Mouse (Mus musculus): ENCODE measurements at regions not wholly inside any gene's neighbourhood (a gene's known extent, or its start where the extent isn't known, plus 50 kb on each side); places are given as distances from the start of the nearest gene placed in this dataset.

- peak in 1 of 2 experiments; percentile 20 for DNase-seq (ENCODE audit: low spot score in 2 of 2)
Measured at GRCm38 (mm10) chr13:63696399-63696798, 118.6 kb upstream of the Ercc6l2 start.

GRCm38 (mm10) chr13:63699624-63700023, 115.4 kb upstream of the Ercc6l2 start:
- no peak for DNase-seq (ENCODE audit: low spot score in 2 of 2)

GRCm38 (mm10) chr13:63700747-63701146, 114.3 kb upstream of the Ercc6l2 start:
- no peak for DNase-seq (ENCODE audit: low spot score in 2 of 2)

GRCm38 (mm10) chr13:63701199-63702175, 113.6 kb upstream of the Ercc6l2 start:
- DNase-seq (ENCODE audit: low spot score in 2 of 2), result no peak

- no peak for DNase-seq (ENCODE audit: low spot score in 2 of 2)
Measured at GRCm38 (mm10) chr13:63708567-63708966, 106.5 kb upstream of the Ercc6l2 start.

GRCm38 (mm10) chr13:63713137-63713536, 101.9 kb upstream of the Ercc6l2 start:
- no peak for DNase-seq (ENCODE audit: low spot score in 2 of 2)

GRCm38 (mm10) chr13:63716498-63716897, 98.5 kb upstream of the Ercc6l2 start:
- no peak for DNase-seq (ENCODE audit: low spot score in 2 of 2)

GRCm38 (mm10) chr13:63717249-63717648, 97.8 kb upstream of the Ercc6l2 start:
- no peak for DNase-seq (ENCODE audit: low spot score in 2 of 2)

GRCm38 (mm10) chr13:63718782-63719181, 96.3 kb upstream of the Ercc6l2 start:
- DNase-seq (ENCODE audit: low spot score in 2 of 2), result no peak

- DNase-seq (ENCODE audit: low spot score in 2 of 2), result no peak
Measured at GRCm38 (mm10) chr13:63719351-63720207, 95.5 kb upstream of the Ercc6l2 start.

GRCm38 (mm10) chr13:63720610-63721009, 94.4 kb upstream of the Ercc6l2 start:
- no peak for DNase-seq (ENCODE audit: low spot score in 2 of 2)

- DNase-seq (ENCODE audit: low spot score in 2 of 2), result no peak
Measured at GRCm38 (mm10) chr13:63721011-63721625, 93.9 kb upstream of the Ercc6l2 start.

- DNase-seq (ENCODE audit: low spot score in 2 of 2), result no peak
Measured at GRCm38 (mm10) chr13:63724293-63724692, 90.7 kb upstream of the Ercc6l2 start.

GRCm38 (mm10) chr13:63724843-63725582, 90.0 kb upstream of the Ercc6l2 start:
- no peak for DNase-seq (ENCODE audit: low spot score in 2 of 2)

- DNase-seq (ENCODE audit: low spot score in 2 of 2), result no peak
Measured at GRCm38 (mm10) chr13:63726035-63726434, 89.0 kb upstream of the Ercc6l2 start.

GRCm38 (mm10) chr13:63726509-63726908, 88.5 kb upstream of the Ercc6l2 start:
- DNase-seq (ENCODE audit: low spot score in 2 of 2), result no peak

GRCm38 (mm10) chr13:63735739-63736138, 79.3 kb upstream of the Ercc6l2 start:
- no peak for DNase-seq (ENCODE audit: low spot score in 2 of 2)

- peak; percentile 29 to 76 for DNase-seq (ENCODE audit: low spot score in 2 of 2)
Measured at GRCm38 (mm10) chr13:63741879-63742278, 73.2 kb upstream of the Ercc6l2 start.

- DNase-seq (ENCODE audit: low spot score in 2 of 2), result no peak
Measured at GRCm38 (mm10) chr13:63748788-63749187, 66.3 kb upstream of the Ercc6l2 start.

- DNase-seq (ENCODE audit: low spot score in 2 of 2), result peak in 1 of 2 experiments; percentile 61
Measured at GRCm38 (mm10) chr13:63749997-63750396, 65.0 kb upstream of the Ercc6l2 start.

GRCm38 (mm10) chr13:63751196-63751595, 63.8 kb upstream of the Ercc6l2 start:
- no peak for DNase-seq (ENCODE audit: low spot score in 2 of 2)

Data from layer of hippocampus, postnatal 14 days (tissue).